Mouse (Mus musculus) gastrocnemius, adult 8-10 months (tissue): ENCODE measurements around the gene R3hcc1l. TPM values are rescaled to one million over a fixed set of nuclear protein-coding genes. Genes with fewer than 3 reads are reported as not detected.

Experiments
- DNase-seq, 2 experiments: peaks; one replicate each; pipeline ENCODE4 v3.0.0; 2022; ENCODE audit warnings: low spot score in 2 of 2
- total RNA-seq, 4 experiments: library from RNA; stranded (reverse); gene quantifications; 2 replicates each; pipeline ENCODE4 v1.2.4; 2022

The R3hcc1l gene
- total RNA-seq, 4 experiments from 2014 or later = 11.2 to 15.9 (median 13.3) TPM

DNA sequence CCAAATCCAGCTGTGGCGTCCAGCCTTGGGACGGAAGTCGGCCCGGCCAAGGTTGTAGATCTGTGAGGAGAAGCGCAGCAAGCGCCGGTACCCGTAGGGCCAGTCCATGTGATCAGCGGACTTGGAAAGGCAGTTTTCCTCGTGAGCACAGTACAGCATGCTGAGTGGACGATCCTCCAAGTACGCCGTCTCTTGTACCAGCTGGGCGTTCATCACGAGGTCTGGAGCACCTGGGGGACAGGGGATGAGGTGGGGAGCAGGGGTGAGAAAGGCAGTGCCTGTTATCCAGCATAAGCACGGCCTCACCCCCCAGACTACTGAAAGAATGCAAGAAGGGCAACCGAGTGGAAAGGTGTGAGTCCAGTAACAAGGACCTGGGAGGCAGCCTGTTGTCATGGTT, 81.3 kb downstream of the R3hcc1l start:
- DNase-seq = no peak

DNA sequence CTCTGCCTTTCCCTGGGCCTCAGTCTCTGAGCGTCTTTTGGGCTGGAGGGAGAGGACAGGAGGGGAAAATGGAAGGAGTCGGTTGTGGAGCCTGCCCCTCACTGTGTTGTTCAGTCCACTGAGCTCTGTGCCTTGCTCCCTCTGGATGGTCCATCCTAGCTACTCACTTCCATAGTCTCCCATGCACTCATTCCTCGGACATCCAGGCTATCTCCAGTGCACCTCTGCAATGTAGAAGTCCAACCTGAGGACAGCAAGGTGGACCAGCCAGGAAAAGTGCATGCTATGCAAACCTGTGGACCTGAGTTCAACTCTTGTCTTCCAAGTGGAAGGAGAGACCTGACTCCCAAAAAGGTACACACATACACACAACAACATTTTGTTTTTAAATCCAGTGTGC, 82.0 kb downstream of the R3hcc1l start:
- DNase-seq = no peak

- DNase-seq = peak in 1 of 2 experiments; percentile 15
Measured at GRCm38 (mm10) chr19:42601445-42601844, 82.9 kb downstream of the R3hcc1l start.

- DNase-seq = no peak
Measured at GRCm38 (mm10) chr19:42602041-42602440, 83.5 kb downstream of the R3hcc1l start.

GRCm38 (mm10) chr19:42602576-42602975, 84.0 kb downstream of the R3hcc1l start:
- DNase-seq = no peak

GRCm38 (mm10) chr19:42608082-42608481, 89.5 kb downstream of the R3hcc1l start:
- DNase-seq = no peak

GRCm38 (mm10) chr19:42609716-42610115, 91.2 kb downstream of the R3hcc1l start:
- no peak for DNase-seq

DNA sequence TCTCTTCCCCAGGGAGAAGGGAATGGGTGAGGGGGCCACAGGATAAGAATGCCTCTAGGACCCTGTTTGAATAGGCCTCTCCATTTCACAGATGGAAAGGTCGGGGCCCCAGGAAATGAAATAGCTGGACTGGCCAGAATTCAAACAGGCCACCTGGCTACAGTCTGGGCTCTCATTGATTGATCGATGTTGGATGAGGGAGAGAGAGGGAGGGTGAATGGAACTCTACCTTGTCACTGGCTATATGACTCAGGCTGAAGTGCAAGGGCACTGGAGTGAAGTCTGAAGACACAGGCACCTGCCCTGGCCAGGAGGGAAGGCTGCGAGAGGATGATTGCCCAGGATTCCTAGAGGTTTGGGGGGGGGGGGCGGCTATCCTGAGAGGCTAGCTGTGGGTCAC, 93.2 kb downstream of the R3hcc1l start:
- DNase-seq = no peak

DNA sequence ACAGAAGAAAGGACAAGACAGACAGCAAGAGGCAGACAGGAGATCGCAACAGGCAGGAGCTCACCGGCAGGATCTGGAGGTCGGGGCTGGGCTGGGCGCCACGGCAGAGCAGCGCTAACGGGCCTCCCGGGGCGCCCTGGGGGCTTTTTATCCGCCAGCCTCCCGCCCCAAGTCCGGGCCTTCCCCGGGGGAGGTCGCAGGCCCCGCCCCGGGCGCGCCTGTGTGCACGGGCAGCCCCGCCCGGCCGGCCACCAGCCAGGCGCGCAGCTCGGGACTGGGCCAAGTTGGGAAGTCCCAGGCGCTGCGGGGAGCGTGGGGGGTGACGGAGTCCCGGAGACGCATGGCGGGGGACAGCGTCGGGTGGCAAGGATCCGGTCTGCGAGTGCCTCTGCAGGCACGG, 94.1 kb downstream of the R3hcc1l start, which contains the start of gene Loxl4:
Gene Loxl4, minus strand, starts transcription at position 160 of the 400 bp plus-strand sequence.
- DNase-seq = peak; percentile 82 to 85

DNA sequence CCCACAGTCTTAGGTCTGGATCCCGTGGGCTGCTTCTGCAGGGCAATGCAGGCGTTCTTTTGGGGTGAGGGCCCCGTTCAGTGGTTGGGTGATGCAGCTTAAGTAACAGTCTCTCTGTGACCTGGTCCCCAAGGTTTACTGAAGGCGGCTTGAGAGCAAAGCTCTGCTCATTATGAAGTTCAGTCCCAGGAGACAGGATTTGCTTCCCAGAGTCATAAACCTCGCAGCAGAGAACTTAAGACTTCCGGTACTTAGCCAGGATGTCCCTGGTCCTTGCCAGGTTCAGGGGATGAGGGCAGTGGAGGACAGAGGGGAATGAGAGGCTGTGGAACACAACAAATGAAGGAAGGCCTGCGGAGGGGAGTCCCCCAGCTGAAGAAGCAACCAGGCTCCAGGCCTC, 94.6 kb downstream of the R3hcc1l start:
- DNase-seq = peak in 1 of 2 experiments; percentile 24

DNA sequence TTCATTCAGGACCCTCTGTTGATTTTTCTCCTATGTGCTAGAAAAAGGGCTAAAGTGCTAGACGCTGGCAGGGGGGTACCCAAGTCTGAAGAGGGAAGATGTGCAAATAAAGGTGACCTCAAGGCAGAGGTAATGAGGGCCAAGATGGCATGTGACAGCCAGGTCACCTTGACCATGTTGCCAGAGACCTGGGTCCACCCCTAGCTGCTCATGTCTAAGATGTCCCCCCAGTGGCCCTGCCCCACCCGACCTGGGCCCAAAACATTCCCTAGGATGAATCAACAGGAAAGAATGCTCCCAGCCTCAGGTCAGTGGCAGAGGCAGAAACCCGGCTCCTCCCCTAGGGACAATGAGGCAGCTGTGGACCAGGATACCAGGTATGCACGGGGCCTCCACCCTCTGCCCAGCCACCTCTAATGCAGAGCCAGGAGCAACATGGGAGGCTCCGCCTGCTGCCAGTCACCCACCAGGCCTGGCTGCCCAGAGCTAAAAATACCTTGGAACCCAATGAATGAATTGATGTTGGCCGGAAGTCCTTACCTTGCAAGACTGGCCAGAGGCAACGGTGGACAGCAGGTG, 95.2 kb downstream of the R3hcc1l start:
- DNase-seq = no peak

DNA sequence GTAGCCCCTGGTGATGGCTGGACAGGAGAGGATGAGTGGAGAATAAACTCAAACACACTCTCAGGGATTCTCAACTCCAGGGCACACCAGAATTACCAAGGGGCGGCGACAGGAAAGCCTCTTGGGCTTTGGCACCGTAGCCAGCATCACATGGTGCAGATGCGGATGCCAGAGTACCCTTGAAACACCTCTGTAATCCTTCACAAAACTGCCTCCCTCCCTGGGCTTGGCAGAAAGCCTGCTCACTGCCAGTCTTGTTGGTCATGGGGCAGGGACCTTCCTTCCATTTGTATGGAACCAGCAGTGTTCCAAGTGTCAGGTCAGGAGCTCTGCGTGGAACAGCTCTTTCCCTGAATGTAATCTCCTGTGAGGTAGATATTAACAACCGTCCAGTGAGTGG, 109.5 kb downstream of the R3hcc1l start:
- DNase-seq = no peak

DNA sequence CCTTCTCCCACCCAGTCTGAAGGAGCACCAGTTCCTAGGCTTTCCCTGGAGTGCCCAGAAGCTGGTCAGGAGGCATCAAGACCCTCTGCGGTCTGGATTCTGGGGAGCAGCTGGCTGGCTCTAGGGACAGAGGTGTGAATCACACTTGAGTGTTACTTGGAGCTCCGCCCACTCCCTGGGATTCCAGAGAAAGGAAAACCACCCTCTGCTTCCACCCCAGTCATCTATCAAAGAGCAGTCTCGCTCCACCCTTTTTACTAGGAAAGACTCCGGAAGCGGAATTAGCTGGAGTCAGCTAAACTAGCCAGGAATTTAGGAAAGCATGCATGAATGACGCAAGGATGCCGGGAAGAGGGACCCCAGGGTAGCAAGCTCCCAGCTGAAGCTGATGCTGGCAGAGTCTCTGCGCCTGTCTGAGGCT, 113.0 kb downstream of the R3hcc1l start:
- peak; percentile 35 to 46 for DNase-seq

- no peak for DNase-seq
Measured at GRCm38 (mm10) chr19:42632301-42632700, 113.7 kb downstream of the R3hcc1l start.

DNA sequence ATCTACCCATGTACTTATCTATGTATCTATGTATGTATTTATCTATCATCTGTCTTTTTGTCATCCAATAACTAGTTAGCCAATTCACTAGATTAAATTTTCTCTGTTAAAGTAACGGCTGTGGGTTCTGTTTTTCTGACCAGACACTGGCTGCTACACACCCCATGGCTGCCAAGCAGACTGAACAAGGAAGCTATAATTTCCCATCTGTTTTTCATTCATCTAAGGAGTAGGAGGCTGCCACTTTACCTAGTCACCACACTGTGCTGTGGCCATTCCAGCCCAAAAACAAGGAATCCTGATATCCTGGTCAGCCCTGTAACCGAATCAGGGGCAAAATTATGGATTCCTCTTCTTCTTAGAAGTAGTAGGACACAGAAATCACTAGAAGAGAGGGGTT, 115.1 kb downstream of the R3hcc1l start:
- DNase-seq = no peak

- DNase-seq = no peak
Measured at GRCm38 (mm10) chr19:42636631-42637030, 118.1 kb downstream of the R3hcc1l start.

- peak in 1 of 2 experiments; percentile 52 for DNase-seq
Measured at GRCm38 (mm10) chr19:42638604-42639481, 120.3 kb downstream of the R3hcc1l start.

DNA sequence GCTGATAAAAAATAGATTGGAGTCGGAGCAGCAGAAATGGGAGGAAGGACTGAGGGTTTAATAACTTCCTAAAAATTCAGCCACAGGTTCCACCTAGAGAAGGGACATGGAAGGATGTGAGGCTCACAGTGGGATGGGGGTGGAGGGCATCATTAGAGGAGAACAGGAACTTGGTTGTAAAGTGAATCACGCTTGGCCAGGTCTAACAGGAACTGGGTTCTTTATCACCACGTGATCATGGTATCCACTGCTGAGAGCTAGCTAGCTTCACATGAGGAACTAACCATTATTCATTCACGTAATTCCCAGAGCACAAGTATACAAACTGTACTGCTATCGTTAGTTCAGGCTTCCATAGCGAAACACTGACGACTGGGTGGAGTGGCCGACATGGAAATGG, 121.0 kb downstream of the R3hcc1l start:
- DNase-seq = no peak

GRCm38 (mm10) chr19:42640211-42640610, 121.7 kb downstream of the R3hcc1l start:
- DNase-seq = no peak
